Mouse (Mus musculus) G1E (cell line): ENCODE data around the gene Sox5. TPM values are rescaled to one million over a fixed set of nuclear protein-coding genes. Genes with fewer than 3 reads are reported as not detected.

Experiments
- ATAC-seq: 2 replicates; pipeline ENCODE4 v1.8.0; 2016; ENCODE audit warnings: mild to moderate bottlenecking; ENCODE audit not compliant: insufficient number of reproducible peaks, poor library complexity, low FRiP score, severe bottlenecking; ENCODE audit errors: extremely low read depth
- DNase-seq: peaks from one replicate; pipeline ENCODE4 v3.0.0; 2012; ENCODE audit warnings: low spot score
- H3K27me3 ChIP-seq: 2 replicates; pipeline ENCODE4 v1.6.1; 2012; ENCODE audit warnings: mild to moderate bottlenecking, low read length, inconsistent platforms; ENCODE audit not compliant: insufficient read depth
- H3K36me3 ChIP-seq: replicated peaks from 2 replicates; pipeline ENCODE3; 2012; ENCODE audit warnings: mild to moderate bottlenecking, inconsistent platforms
- H3K4me1 ChIP-seq: 2 replicates; pipeline ENCODE4 v1.6.1; 2012; ENCODE audit warnings: low read depth, low read length, inconsistent platforms, mixed read lengths; ENCODE audit not compliant: insufficient read depth
- H3K4me3 ChIP-seq: 2 replicates; pipeline ENCODE4 v1.5.1; 2012; ENCODE audit warnings: low read depth, mild to moderate bottlenecking, inconsistent platforms, low read length, moderate library complexity, mixed read lengths
- H3K9me3 ChIP-seq: replicated peaks from 2 replicates; pipeline ENCODE4 v1.6.1; 2012; ENCODE audit warnings: inconsistent platforms
- CTCF ChIP-seq: IDR thresholded peaks from 2 replicates; pipeline ENCODE4 v1.5.1; 2012; ENCODE audit warnings: low read depth, low read length, inconsistent platforms, mixed read lengths
- GATA1 ChIP-seq: IDR thresholded peaks from 2 replicates; pipeline ENCODE4 v1.6.1; 2012; ENCODE audit warnings: borderline replicate concordance, low read length, inconsistent platforms, mixed read lengths
- GATA2 ChIP-seq: IDR thresholded peaks from 2 replicates; pipeline ENCODE4 v1.6.1; 2012; ENCODE audit warnings: low read depth, low read length, inconsistent platforms, borderline replicate concordance
- POLR2AphosphoS5 ChIP-seq: IDR thresholded peaks from 2 replicates; pipeline ENCODE4 v1.6.1; 2012; ENCODE audit warnings: low read depth, low read length, inconsistent platforms; ENCODE audit not compliant: insufficient replicate concordance
- TAL1 ChIP-seq: conservative IDR thresholded peaks from 2 replicates; pipeline ENCODE4 v1.6.1; 2012; ENCODE audit warnings: low read depth, low read length, inconsistent platforms, mixed read lengths
- polyA plus RNA-seq: library from polyadenylated mRNA; stranded (reverse); fragments of >175 nt; gene quantifications from 2 replicates; pipeline ENCODE4 v1.2.3, GENCODE M21; 2012
- total RNA-seq, 2 experiments: library from RNA; stranded (forward) in 1 of 2; stranded (reverse) in 1 of 2; fragments of 200-1000 nt in 1 of 2; fragments of >200 nt in 1 of 2; fragmentation: Nextera tagmentation in 1 of 2; gene quantifications; 2 replicates each; pipeline ENCODE4 v1.2.3; 2014 to 2017

Sox5 gene
- total and polyA plus RNA-seq, 3 experiments = 0.27 to 16.2 TPM; not detected in 1

GRCm38 (mm10) chr6:144518811-144519210 is 263.0 kb downstream of the Sox5 start:
- no peaks in the 10 kb centered on the region for H3K36me3 ChIP-seq
- TF ChIP-seq TAL1 = no peak
- TF ChIP-seq POLR2AphosphoS5 = no peak
- ATAC-seq = no peak
- no peaks in the 10 kb centered on the region for H3K4me1 ChIP-seq
- H3K4me3 ChIP-seq = no peak overlapping the region
- H3K9me3 ChIP-seq = peaks cover 37% of the 10 kb centered on the region
- no peaks in the 10 kb centered on the region for H3K27me3 ChIP-seq
- no peak for DNase-seq

GRCm38 (mm10) chr6:144515905-144516304 is 265.9 kb downstream of the Sox5 start:
- no peak for DNase-seq

GRCm38 (mm10) chr6:144513761-144514160 is 268.0 kb downstream of the Sox5 start:
- H3K4me1 ChIP-seq = no peaks in the 10 kb centered on the region
- ATAC-seq (no peak), DNase-seq (no peak)
- H3K9me3 ChIP-seq = peaks cover 64% of the 10 kb centered on the region
- H3K36me3 ChIP-seq = no peaks in the 10 kb centered on the region
- no peaks in the 10 kb centered on the region for H3K27me3 ChIP-seq
- no peak for TF ChIP-seq POLR2AphosphoS5
- no peak overlapping the region for H3K4me3 ChIP-seq

More at GRCm38 (mm10) chr6:144515905-144516304, 265.9 kb downstream of the Sox5 start:
- no peaks in the 10 kb centered on the region for H3K36me3 ChIP-seq
- no peak for TF ChIP-seq GATA1
- TF ChIP-seq GATA2 = no peak
- no peak for TF ChIP-seq POLR2AphosphoS5
- TF ChIP-seq TAL1 = no peak
- TF ChIP-seq CTCF = no peak
- H3K27me3 ChIP-seq = no peaks in the 10 kb centered on the region
- no peak overlapping the region for H3K4me3 ChIP-seq
- H3K9me3 ChIP-seq = peaks cover 46% of the 10 kb centered on the region
- no peak for ATAC-seq
- no peaks in the 10 kb centered on the region for H3K4me1 ChIP-seq

GRCm38 (mm10) chr6:144511925-144512324 is 269.9 kb downstream of the Sox5 start:
- DNase-seq = no peak
- H3K27me3 ChIP-seq = no peaks in the 10 kb centered on the region
- no peak for ATAC-seq

GRCm38 (mm10) chr6:144510147-144510546 is 271.6 kb downstream of the Sox5 start:
- H3K36me3 ChIP-seq = no peaks in the 10 kb centered on the region
- H3K9me3 ChIP-seq = peaks cover 66% of the 10 kb centered on the region
- no peaks in the 10 kb centered on the region for H3K4me1 ChIP-seq
- DNase-seq = no peak
- no peaks in the 10 kb centered on the region for H3K27me3 ChIP-seq
- no peak for ATAC-seq
- H3K4me3 ChIP-seq = no peak overlapping the region
- TF ChIP-seq POLR2AphosphoS5 (no peak), TAL1 (no peak), GATA2 (no peak), GATA1 (no peak), CTCF (no peak)

More at GRCm38 (mm10) chr6:144511925-144512324, 269.9 kb downstream of the Sox5 start:
- no peak for TF ChIP-seq GATA2
- TF ChIP-seq TAL1 = no peak
- no peak for TF ChIP-seq POLR2AphosphoS5
- no peaks in the 10 kb centered on the region for H3K4me1 ChIP-seq
- H3K36me3 ChIP-seq = no peaks in the 10 kb centered on the region
- no peak overlapping the region for H3K4me3 ChIP-seq
- peaks cover 72% of the 10 kb centered on the region for H3K9me3 ChIP-seq

- H3K4me1 ChIP-seq = no peaks in the 10 kb centered on the region
- peaks cover 44% of the 10 kb centered on the region for H3K9me3 ChIP-seq
- no peak for DNase-seq
- ATAC-seq = no peak
- H3K36me3 ChIP-seq = no peaks in the 10 kb centered on the region
- no peak overlapping the region for H3K4me3 ChIP-seq
- no peaks in the 10 kb centered on the region for H3K27me3 ChIP-seq
- TF ChIP-seq CTCF (no peak), GATA1 (no peak), POLR2AphosphoS5 (no peak), TAL1 (no peak), GATA2 (no peak)
Measured at GRCm38 (mm10) chr6:144504197-144504551, 277.6 kb downstream of the Sox5 start.

- Histone ChIP-seq H3K36me3 (no peaks in the 10 kb centered on the region), H3K4me3 (no peak overlapping the region), H3K27me3 (no peaks in the 10 kb centered on the region), H3K9me3 (peaks cover 43% of the 10 kb centered on the region), H3K4me1 (no peaks in the 10 kb centered on the region)
- DNase-seq = no peak
- no peak for TF ChIP-seq GATA2
- TF ChIP-seq POLR2AphosphoS5 = no peak
- TF ChIP-seq CTCF = no peak
- no peak for TF ChIP-seq GATA1
- no peak for TF ChIP-seq TAL1
- ATAC-seq = no peak
Measured at GRCm38 (mm10) chr6:144503399-144504196, 278.2 kb downstream of the Sox5 start.
